Mouse (Mus musculus) adrenal gland, adult 8-10 months (tissue): ENCODE measurements around the gene Scn7a. TPM values are rescaled to one million over a fixed set of nuclear protein-coding genes. Genes with fewer than 3 reads are reported as not detected.
A peak's percentile ranks its signal among the peaks of the same experiment; 100 is the strongest.

ENCODE experiments used
- DNase-seq: peaks from one replicate; pipeline ENCODE4 v3.0.0; 2022
- total RNA-seq, 4 experiments: library from RNA; stranded (reverse); gene quantifications; 2 replicates each; pipeline ENCODE4 v1.2.4; 2022

Scn7a gene
- total RNA-seq: 10 to 100 TPM in 1 of 4 experiments, 1 to 10 TPM in 3; 5.0 to 12.8 (median 7.7) TPM

DNA sequence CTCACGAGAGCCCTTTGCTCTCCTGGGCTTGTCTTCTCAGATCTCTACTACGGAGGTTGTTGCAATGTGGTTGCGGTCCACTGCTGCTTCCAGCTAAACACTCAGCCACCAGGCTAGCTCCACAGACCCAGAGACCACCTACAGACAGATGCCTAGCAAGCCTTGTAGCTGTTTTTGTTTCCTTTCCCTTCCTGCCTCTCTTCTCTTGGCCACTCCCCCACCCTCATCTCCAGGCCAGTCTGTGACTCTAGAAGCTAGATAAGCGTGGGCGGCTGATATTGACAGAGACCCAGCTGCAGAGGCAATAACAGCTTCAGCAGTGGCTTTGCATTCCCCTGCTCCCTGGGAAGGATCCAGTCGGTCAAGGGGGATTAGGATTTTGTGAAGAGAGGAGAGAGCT is at the start of gene Scn7a:
TSS of gene Scn7a (minus strand) at position 150 of the 400 bp plus-strand sequence.
- DNase-seq: no peak

DNA sequence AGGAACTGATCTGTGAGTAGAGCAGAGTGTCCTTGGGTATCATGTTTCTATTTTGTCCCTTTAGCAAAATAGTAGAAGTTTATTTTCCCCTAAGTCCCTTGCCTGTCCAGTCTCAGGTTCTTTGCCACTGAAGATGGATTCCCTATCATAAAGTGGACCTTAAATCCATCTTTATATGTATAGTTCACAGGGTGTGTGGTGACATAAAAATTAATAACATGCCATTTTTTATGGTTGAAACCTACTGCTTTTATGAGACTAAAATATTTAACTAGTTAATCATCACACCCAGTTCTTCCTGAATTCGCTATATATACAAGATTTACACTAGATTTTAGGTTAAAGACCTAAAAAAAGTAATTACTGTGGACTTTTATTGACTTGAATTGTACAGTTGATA is 43.0 kb upstream of the Scn7a start:
- no peak for DNase-seq

GRCm38 (mm10) chr2:66819862-66820559 is 35.3 kb upstream of the Scn7a start:
- no peak for DNase-seq

DNA sequence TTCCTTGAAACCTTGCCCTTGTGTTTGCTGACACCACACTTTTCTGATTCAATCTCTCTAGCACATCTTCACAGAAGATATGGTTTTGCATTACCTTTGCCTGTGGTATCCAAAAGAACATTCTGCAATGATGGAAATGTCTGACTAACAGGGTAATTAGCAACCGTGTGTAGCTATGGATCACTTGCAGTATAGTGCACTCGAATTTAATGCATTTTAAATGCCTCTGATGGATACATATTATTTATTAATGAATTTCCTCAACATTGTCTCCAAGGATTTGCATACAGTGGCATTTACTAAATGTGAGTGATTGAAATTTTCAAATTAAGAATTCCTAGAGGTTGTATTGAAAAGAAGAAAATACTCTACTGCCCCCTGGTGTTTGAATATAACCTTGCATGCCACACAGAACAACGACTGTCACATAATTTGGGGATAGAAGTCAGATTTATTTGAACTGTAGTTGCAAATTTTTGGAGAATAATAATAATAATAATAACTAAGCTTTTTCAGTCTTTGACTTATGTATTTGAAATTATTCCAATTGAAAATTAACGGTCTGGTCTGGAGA is 15.0 kb upstream of the Scn7a start:
- no peak for DNase-seq

DNA sequence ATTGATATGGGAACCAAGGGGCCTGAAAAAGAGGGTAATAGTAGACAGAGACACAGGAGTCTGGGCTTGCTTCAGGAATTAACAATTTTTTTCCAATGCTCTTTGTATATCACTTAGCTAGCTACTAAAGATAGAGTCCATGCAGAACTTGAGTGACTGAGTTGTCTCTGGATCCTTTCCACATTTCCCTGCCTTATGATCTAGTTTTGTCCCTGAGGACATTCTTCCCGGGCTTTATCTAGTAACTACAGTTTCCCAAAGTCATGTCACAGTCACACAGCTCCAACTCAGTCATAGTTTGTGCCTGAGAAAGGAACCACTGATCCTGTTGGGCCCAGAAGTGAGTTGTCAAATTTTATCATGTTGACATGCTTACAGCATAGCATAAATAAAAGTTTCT is 12.8 kb upstream of the Scn7a start:
- DNase-seq: no peak

DNA sequence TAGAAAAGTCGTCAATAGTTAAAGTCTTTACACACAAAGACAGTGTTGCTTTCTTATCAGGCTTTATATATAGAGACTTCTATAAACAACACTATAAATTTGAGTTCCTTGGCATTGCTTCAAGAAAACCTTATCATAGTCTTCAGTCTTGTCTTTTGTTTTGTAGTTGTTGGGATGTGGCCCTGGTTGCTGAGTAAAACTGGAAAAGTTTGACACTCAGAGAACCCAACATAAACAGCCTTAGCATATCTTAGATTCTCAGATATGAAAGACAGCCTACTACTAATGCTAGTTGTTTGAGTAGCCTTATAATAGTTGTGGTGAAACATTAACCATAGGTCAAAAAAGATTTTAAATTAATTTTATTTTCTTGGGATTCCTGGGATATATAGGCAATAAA is 6.9 kb upstream of the Scn7a start:
- DNase-seq: no peak

- peak; percentile 2 for DNase-seq
These were observed 3.8 kb downstream of the Scn7a start for GRCm38 (mm10) chr2:66780884-66781283.

DNA sequence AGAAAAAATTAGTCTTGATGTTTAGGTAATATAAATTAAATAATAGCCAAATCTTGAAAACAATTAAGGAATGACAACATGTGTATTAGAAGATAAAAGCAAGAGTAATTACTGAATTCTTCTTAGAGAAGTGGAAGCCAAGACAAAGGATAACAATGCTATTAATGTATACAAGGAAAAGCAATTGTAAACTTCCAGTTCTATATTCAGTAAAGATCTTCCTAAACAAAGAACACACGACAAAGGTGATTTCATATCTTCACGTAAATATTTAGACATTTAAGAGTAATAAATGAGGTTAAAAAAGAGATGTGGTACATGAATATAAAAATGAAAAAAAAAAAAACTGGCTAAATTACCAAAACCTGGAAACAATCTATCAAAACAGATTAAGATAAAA is 16.7 kb downstream of the Scn7a start:
- no peak for DNase-seq

DNA sequence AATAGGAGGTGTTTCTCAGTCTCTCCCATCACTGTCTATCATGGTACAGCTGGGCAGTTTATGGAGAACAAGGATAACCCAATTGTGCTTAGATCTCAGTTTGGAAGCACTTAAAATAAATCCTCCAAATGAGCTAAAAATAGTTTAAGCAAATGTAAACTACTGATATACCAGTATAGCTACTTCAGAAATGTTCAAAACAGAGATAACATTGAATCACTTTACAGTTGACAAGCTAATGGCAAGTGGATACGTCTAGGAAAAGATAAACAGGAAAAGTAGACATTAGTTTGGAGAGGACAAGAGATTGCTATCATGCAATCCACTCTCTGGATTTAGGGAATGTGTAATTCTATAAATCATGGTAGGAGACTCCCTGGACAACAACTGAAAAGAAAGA is 19.5 kb downstream of the Scn7a start:
- DNase-seq: no peak

DNA sequence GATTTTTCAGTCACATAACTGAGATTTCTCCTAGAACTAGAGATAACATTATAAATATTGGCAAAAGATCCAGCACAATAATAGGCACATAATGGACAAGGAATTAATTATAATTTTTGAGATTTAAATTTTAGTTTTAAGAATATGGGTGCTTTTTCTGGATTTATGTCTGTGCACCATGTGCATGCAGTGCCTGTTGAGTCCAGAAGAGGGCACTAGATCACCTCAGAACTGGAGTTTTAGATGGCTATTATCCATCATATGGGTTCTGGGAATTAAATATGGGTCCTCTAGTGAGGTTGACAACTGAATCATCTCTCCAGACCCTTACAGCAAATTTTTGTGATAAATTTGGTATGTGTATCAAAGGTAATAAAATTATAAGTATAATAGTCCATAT is 21.8 kb downstream of the Scn7a start:
- no peak for DNase-seq

- no peak for DNase-seq
These were observed 56.7 kb downstream of the Scn7a start for GRCm38 (mm10) chr2:66728002-66728401.

DNA sequence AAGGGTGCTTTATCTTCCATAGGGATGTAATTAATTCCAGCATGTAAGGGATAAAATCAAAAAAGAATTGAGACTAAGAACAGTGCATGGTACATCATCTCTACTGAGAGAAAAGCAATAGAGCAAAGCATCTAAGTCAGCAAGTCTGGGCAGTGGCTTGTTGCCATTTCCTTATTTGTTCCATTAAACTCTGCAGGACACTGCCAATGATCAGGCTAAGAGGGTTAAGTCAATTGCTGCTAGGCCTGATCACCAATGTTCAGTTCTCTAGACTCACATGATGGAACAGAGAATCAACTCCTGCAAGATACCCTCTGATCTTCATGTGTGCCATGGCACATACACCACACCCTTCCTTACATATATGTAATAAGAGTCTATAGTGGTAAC is 57.1 kb downstream of the Scn7a start:
- no peak for DNase-seq

DNA sequence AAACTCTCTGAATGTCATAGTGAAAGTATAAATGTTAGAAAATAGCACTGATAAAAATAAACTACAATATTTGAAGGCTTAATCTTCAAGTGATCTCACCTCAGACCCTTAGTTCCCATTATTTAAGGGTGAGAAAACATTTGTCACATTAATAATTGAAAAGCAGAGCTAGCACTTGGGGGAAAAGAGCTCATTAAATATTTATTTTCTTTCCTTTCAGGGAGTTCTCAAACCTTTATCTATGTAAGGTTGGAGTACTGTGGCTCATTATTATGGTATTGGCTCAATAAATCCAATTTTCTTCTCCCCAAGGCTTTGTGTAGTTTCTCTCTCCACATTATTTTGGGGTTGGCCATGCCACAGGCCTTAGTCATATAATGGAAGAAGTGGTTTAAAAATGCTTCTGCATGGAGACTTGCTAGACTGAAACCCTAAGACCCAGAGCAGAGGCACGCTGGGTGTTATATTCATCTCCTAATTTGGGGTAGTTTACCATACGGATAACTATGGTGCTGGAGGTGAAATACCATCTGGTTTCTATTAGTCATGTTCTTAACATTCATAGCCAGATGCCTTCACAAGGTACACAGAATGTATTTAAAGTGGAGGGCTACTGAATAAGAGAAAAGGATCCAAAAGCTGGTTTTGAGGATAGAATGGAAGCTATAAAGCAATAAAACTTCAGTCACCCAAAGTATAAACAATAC is 57.7 kb downstream of the Scn7a start:
- DNase-seq: no peak

- no peak for DNase-seq
These were observed 72.6 kb downstream of the Scn7a start for GRCm38 (mm10) chr2:66712071-66712470.

DNA sequence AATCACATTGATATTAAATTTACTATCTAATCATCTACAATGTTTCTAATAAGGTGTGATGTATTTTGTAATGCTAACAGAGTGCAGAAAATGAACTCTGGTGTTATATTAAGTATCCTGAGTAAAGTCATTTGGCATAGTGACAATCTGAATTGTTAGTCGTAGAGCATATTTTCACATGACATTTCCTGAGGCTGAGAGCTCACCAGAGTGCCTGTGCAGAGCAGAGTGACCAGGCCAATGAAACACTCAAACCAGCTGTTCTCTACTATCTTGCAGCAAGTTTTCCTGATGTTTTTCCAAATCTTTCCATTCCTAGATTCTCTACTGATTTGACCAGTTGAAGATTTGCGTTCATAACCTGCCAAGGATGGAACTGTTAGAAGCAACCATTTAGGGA is 92.4 kb downstream of the Scn7a start:
- no peak for DNase-seq

DNA sequence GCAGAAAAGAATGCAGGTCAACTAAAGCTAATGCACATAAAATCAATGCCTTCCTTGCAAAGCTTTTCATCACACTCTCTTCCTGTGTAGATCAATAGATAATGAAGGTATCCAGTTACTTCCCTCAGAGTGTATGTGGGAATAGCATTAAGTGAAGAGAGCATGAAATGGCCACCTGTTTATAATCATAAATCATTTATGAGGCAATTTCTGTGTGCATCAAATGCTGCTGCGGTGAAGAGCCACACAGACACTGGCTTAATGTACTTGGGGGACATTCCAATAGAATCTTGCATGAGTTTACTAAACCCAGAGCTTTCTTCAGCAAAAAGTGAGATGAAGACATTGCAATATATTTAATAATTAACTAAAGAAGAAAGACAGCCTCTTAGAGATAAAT is 122.7 kb downstream of the Scn7a start:
- DNase-seq: no peak

DNA sequence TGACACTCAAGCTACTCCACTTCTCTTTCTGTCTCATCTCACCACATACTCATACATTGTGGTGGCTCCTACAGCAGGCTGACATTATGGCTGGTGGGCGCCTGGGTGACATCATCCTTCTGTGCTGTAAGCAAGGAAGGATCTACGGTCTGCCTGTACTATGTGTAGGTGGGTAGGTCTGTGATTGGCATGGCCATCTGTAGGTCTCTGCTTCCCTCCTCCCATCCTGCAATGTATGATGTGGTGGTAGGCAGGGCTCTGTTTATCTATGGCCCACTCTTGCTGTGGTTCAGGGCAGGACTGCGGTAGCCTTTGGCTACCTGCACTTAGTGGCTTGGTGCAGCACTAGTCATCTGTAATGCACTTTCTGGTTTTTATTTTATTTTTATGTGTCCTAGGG is 128.3 kb downstream of the Scn7a start:
- DNase-seq: no peak

- no peak for DNase-seq
These were observed 129.3 kb downstream of the Scn7a start for GRCm38 (mm10) chr2:66655431-66655830.

DNA sequence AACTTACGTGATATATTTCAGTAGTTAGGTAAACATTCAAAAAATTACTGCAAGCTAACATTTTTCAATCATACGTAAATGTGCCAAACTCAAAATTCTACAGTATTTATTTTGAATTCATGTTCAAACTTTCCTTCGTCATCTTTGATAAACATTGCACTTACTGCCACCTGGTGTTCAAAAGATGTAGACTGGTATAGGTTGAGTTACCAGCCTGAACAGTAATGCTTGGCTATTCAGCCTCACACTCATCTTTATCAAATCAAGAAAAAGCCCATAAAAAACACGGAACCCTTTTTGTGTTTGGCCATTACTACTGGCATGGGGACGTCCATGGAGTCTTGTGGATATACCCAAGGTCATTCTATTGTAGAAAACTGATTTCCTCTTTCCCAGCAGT is 140.3 kb downstream of the Scn7a start:
- no peak for DNase-seq

- no peak for DNase-seq
These were observed 149.9 kb downstream of the Scn7a start, which contains the start of gene Scn9a for GRCm38 (mm10) chr2:66634580-66635359. TSS of gene Scn9a (minus strand) at chr2:66634962.

DNA sequence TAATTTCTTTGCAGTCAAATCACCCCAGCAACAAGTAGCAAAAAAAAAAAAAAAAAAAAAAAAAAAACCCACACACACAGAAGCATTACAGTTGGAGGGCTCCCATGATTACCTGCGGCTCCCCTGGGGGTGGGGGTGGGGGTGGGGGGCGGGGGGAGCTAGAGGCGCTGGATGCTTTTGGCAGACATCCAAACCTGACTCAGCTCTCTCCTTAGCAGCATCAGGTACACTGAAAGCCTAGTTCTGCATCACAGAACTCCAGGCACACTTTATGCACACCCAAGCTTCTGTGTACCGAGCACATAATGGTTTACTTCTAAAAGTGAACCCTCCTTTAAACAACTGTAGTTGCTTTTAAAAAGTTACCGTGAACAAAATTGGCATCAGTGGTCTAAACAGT is 152.0 kb downstream of the Scn7a start:
- no peak for DNase-seq
